Mouse (Mus musculus) intestine, postnatal 0 days (tissue): ENCODE measurements around the gene Atf3. TPM values are rescaled to one million over a fixed set of nuclear protein-coding genes. Genes with fewer than 3 reads are reported as not detected.

Source experiments
- ATAC-seq: fragments of 200-750 bp; cut with Nextera tagmentation; 2 replicates; pipeline ENCODE4 v1.8.0; 2017; ENCODE audit warnings: mild to moderate bottlenecking, moderate TSS enrichment, moderate library complexity
- H3K27ac ChIP-seq: fragments of 300-500 bp; sonication (generic); 2 replicates; pipeline ENCODE4 v1.5.1; 2014; ENCODE audit warnings: mild to moderate bottlenecking, low read depth, low read length, moderate library complexity
- H3K27me3 ChIP-seq: fragments of 300-500 bp; sonication (generic); replicated peaks from 2 replicates; pipeline ENCODE4 v1.6.1; 2014; ENCODE audit warnings: low read length, mixed read lengths; ENCODE audit not compliant: control insufficient read depth, insufficient read depth
- H3K36me3 ChIP-seq: fragments of 300-500 bp; sonication (generic); 2 replicates; pipeline ENCODE4 v1.6.1; 2014; ENCODE audit warnings: mild to moderate bottlenecking, moderate library complexity; ENCODE audit not compliant: control insufficient read depth, insufficient read depth
- H3K4me1 ChIP-seq: fragments of 300-500 bp; sonication (generic); replicated peaks from 2 replicates; pipeline ENCODE4 v1.6.1; 2014; ENCODE audit warnings: antibody characterized with exemption, low read length, mixed read lengths; ENCODE audit not compliant: control insufficient read depth, insufficient read depth
- H3K4me2 ChIP-seq: fragments of 300-500 bp; sonication (generic); replicated peaks from 2 replicates; pipeline ENCODE4 v1.6.1; 2014; ENCODE audit warnings: low read depth, mild to moderate bottlenecking, moderate library complexity
- H3K4me3 ChIP-seq: fragments of 300-500 bp; sonication (generic); 2 replicates; pipeline ENCODE4 v1.5.1; 2014; ENCODE audit warnings: low read depth, low read length
- H3K9ac ChIP-seq: fragments of 300-500 bp; sonication (generic); 2 replicates; pipeline ENCODE4 v1.6.1; 2014; ENCODE audit warnings: mild to moderate bottlenecking, low read depth, low read length
- H3K9me3 ChIP-seq: fragments of 300-500 bp; sonication (generic); 2 replicates; pipeline ENCODE4 v1.6.1; 2016; ENCODE audit warnings: mixed run types; ENCODE audit not compliant: control insufficient read depth
- CTCF ChIP-seq: sonication (generic); IDR thresholded peaks from 2 replicates; pipeline ENCODE4 v1.5.1; 2016; ENCODE audit warnings: low read depth, mild to moderate bottlenecking, control low read depth, antibody characterized with exemption, moderate library complexity
- WGBS: fragments of 180-500 bp; shearing (Covaris S2); extraction: QIAGEN DNeasy Blood & Tissue Kit; methylation state at CpG from one replicate; pipeline ENCODE4 v1.1.7; 2014; 5-methylcytosine and 5-hydroxymethylcytosine counted together
- polyA plus RNA-seq: library from polyadenylated mRNA; unstranded; fragments of >200 nt; fragmentation: Nextera tagmentation; extraction: Ambion mirVana; gene quantifications from 2 replicates; pipeline ENCODE4 v1.2.1, GENCODE M21; 2015

Atf3 gene
- polyA plus RNA-seq, 1 experiment from 2014 or later, result 5.0 TPM

DNA sequence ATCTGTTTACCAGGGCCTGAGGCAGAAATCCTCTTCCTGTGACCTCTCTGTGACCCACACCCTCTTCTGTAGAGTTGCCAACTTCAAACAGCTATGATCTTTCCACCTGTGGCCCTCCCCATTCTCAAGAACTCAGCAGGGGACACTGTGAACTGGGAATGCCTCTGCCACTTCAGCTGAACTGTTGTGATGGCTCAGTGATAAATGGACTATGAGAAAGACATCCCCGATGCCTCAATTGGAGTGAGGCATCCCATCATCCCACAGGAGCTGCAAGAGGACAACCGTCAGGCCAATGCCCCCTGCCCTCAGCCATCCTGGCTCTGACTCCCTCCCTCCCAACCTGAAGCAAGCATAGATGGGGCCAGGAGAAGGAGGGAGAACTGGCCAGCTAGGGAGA is 40.1 kb upstream of the Atf3 start:
- 55% methylated on average over 2 of the region's 2 CpGs for whole genome bisulfite sequencing
- Histone ChIP-seq H3K27ac (no peak overlapping the region), H3K36me3 (no peaks in the 10 kb centered on the region), H3K9me3 (no peaks in the 10 kb centered on the region), H3K4me1 (peaks cover 6% of the 10 kb centered on the region; the same call in 1 of the 2 replicates), H3K27me3 (no peaks in the 10 kb centered on the region), H3K9ac (no peak overlapping the region), H3K4me3 (no peak overlapping the region), H3K4me2 (no peak overlapping the region)
- ATAC-seq, result no peak
- no peak for TF ChIP-seq CTCF

DNA sequence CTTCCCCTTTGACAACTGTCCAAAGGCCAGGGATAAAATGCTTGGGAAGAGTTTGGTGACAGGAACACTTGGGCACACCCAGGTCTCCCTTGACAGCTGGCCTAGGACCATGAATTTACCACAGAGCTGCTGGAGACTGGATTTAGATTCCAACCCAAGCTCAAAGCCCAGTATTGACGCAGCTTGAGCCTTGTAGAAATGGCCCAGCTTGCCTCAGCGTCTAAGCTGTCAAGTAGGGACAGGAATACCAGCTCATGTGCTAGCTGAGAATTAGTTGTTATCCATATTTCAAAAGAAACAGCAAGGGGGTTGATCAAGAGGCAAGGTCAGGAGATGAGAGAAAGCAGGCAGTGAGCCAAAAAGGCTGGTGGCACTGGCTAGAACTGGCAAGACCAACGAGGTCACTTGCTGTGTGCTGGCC is 39.5 kb upstream of the Atf3 start:
- Histone ChIP-seq H3K27ac (no peak overlapping the region), H3K27me3 (no peaks in the 10 kb centered on the region), H3K4me2 (no peak overlapping the region), H3K4me1 (peaks cover 6% of the 10 kb centered on the region; the same call in 1 of the 2 replicates), H3K36me3 (no peaks in the 10 kb centered on the region), H3K4me3 (no peak overlapping the region), H3K9me3 (no peaks in the 10 kb centered on the region), H3K9ac (no peak overlapping the region)
- 82% methylated on average over 3 of the region's 3 CpGs for WGBS
- TF ChIP-seq CTCF, result no peak
- no peak for ATAC-seq

DNA sequence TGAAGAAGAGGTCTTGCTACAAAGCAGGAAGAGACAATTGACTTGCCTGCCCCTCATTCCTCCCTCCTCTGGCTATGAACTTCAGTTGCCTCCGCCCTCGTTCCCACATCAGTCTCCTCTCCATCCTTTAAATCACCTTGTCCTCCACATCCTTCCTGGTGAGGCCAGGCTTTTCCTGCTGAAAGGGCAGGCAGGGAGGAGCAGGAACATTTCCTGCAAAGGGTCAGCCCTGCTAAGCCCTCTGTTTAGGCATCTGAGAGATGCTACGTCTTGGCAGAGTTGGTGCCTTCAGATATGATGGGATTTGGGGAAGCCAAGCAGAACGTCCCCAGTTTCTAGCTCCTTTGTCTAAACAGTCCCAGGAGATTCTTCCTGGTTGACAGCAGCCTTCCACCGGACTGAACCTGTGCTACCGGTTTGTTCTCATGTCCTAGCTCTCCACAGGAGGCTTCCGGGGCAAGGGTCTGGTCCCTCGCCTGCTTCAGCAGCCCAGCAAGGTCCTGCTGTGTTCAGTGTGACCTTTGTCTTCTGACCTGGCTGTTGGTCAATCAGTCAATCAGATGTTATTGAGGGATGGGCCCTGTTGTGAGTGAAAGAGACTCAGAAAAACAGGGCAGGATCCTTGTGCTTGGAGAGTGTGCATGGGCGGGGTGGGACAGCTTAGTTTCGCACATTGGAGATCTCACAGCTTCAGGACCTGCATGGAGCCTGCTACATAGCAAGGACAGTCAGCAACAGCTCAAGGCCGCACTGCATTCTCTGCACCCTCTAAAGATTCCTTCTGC is 38.9 kb upstream of the Atf3 start:
- H3K27ac ChIP-seq, result no peak overlapping the region
- peaks cover 6% of the 10 kb centered on the region; the same call in 1 of the 2 replicates for H3K4me1 ChIP-seq
- H3K9ac ChIP-seq, result no peak overlapping the region
- peak; percentile 80 for ATAC-seq
- WGBS, result 33% methylated on average over 11 of the region's 11 CpGs
- no peaks in the 10 kb centered on the region for H3K27me3 ChIP-seq
- TF ChIP-seq CTCF, result no peak
- no peak overlapping the region for H3K4me2 ChIP-seq
- H3K36me3 ChIP-seq, result no peaks in the 10 kb centered on the region
- no peak overlapping the region for H3K4me3 ChIP-seq
- no peaks in the 10 kb centered on the region for H3K9me3 ChIP-seq

DNA sequence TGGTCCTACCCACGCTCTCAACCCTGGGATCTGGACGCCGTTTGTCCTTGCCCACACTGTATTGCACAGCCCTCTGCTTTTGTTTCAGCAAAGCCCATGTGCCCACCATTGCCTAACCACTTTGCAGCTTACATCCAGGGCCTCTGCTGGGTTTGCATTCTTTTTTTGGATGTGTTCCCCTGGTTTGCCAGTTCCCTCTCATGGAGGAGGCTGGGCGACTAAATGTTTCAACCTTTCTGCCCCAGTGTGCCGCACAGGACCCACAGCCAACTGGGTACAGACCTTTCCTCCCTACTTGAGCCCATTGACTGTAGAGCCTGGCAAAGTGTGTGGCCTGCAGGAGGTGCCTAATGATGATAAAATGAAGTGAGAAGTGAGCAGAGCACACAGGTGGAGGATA is 38.3 kb upstream of the Atf3 start:
- H3K9me3 ChIP-seq, result no peaks in the 10 kb centered on the region
- H3K4me1 ChIP-seq, result peaks cover 6% of the 10 kb centered on the region; the same call in 1 of the 2 replicates
- no peak overlapping the region for H3K4me3 ChIP-seq
- no peaks in the 10 kb centered on the region for H3K27me3 ChIP-seq
- WGBS, result 97% methylated on average over 5 of the region's 5 CpGs
- no peak overlapping the region for H3K4me2 ChIP-seq
- no peak for ATAC-seq
- no peak for TF ChIP-seq CTCF
- no peak overlapping the region for H3K27ac ChIP-seq
- no peak overlapping the region for H3K9ac ChIP-seq
- H3K36me3 ChIP-seq, result no peaks in the 10 kb centered on the region

DNA sequence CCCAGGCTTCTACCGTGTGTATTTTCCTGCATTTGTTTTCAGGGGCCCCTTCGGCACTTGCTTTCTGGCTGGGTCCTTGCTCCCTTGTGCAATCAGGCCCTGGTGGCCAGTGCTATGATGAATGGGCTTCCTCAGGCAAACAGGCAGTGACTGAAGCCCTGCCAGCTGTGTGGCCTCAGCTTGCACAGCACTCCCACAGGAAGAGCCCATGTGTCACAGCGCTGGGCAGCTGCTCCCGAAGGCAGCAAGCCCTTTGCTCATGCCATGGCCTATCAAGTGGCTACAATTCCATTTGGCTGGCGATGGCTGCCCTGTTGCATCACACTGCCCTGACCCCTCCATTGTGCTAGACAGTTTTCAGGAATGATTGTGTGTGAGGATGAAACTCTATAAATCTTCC is 36.6 kb upstream of the Atf3 start:
- 58% methylated on average over 5 of the region's 5 CpGs for WGBS
- Histone ChIP-seq H3K9ac (no peak overlapping the region), H3K4me1 (peaks cover 6% of the 10 kb centered on the region; the same call in 1 of the 2 replicates), H3K36me3 (no peaks in the 10 kb centered on the region), H3K4me2 (no peak overlapping the region), H3K27me3 (no peaks in the 10 kb centered on the region), H3K27ac (no peak overlapping the region), H3K4me3 (no peak overlapping the region), H3K9me3 (no peaks in the 10 kb centered on the region)
- ATAC-seq, result no peak
- no peak for TF ChIP-seq CTCF

DNA sequence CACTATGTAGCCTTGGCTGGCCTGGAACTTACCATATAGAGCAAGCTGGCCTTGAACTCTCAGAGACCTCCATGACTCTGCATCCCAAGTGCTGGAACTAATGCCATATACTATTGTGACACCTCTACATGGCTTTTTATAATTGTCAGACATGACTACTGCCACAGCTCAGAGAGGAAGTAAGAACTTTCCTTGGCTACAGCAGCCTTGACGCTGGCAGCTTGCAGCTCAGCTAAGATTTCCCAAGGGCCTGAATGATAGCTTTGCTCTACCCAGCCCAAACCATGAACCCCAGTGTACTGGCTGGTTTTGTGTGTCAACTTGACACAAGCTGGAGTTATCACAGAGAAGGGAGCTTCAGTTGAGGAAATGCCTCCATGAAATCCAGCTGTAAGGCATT is 35.8 kb upstream of the Atf3 start:
- no peak for TF ChIP-seq CTCF
- Histone ChIP-seq H3K4me1 (peaks cover 6% of the 10 kb centered on the region; the same call in 1 of the 2 replicates), H3K9me3 (no peaks in the 10 kb centered on the region), H3K27ac (no peak overlapping the region), H3K27me3 (no peaks in the 10 kb centered on the region), H3K9ac (no peak overlapping the region), H3K4me3 (no peak overlapping the region), H3K4me2 (no peak overlapping the region), H3K36me3 (no peaks in the 10 kb centered on the region)
- 83% methylated on average over 1 of the region's 1 CpGs for WGBS
- ATAC-seq, result no peak
